Mouse (Mus musculus) ES-E14 (cell line): ENCODE data around the gene 0610037L13Rik. TPM values are rescaled to one million over a fixed set of nuclear protein-coding genes. Genes with fewer than 3 reads are reported as not detected.

Experiments
- DNase-seq: peaks from one replicate; pipeline ENCODE4 v3.0.0-alpha.2; 2013; ENCODE audit warnings: low read depth, low spot score
- H3K27ac ChIP-seq: 2 replicates; pipeline ENCODE4 v1.5.1; 2012; ENCODE audit warnings: low read depth, mild to moderate bottlenecking, low read length, moderate library complexity, mixed read lengths; ENCODE audit not compliant: poor library complexity, insufficient read depth, severe bottlenecking
- H3K36me3 ChIP-seq: 2 replicates; pipeline ENCODE4 v1.6.1; 2012; ENCODE audit warnings: mild to moderate bottlenecking, low read length, moderate library complexity, mixed read lengths; ENCODE audit not compliant: control insufficient read depth, poor library complexity, insufficient read depth, severe bottlenecking
- H3K4me1 ChIP-seq, 2 experiments: fragments of 150-350 bp in 1 of 2; sonication (generic) in 1 of 2; 2 replicates each; pipeline ENCODE4 v1.6.1; 2012; ENCODE audit warnings: low read length in 2 of 2, mild to moderate bottlenecking in 1 of 2, mixed read lengths in 1 of 2; ENCODE audit not compliant: control insufficient read depth in 2 of 2, insufficient read depth in 2 of 2, poor library complexity in 1 of 2
- H3K4me3 ChIP-seq, 2 experiments: fragments of 150-350 bp in 1 of 2; sonication (generic) in 1 of 2; 2 replicates each; pipeline ENCODE4 v1.5.1; 2012; ENCODE audit warnings: low read length in 2 of 2, low read depth in 1 of 2, mild to moderate bottlenecking in 1 of 2, mixed read lengths in 1 of 2; ENCODE audit not compliant: insufficient read depth in 1 of 2, poor library complexity in 1 of 2, severe bottlenecking in 1 of 2
- H3K9ac ChIP-seq: 2 replicates; pipeline ENCODE4 v1.6.1; 2012; ENCODE audit warnings: low read depth, mild to moderate bottlenecking, low read length, mixed read lengths; ENCODE audit not compliant: poor library complexity, insufficient read depth, severe bottlenecking
- H3K9me3 ChIP-seq: fragments of 150-350 bp; sonication (generic); 2 replicates; pipeline ENCODE4 v1.6.1; 2012; ENCODE audit warnings: low read depth, mild to moderate bottlenecking, low read length; ENCODE audit not compliant: control insufficient read depth, insufficient read depth
- CHD2 ChIP-seq: IDR thresholded peaks from 2 replicates; pipeline ENCODE4 v1.6.1; 2014; ENCODE audit warnings: mild to moderate bottlenecking, low read depth, low read length, inconsistent platforms
- HCFC1 ChIP-seq: IDR thresholded peaks from 2 replicates; pipeline ENCODE4 v1.6.1; 2012; ENCODE audit warnings: low read length, inconsistent platforms, borderline replicate concordance; ENCODE audit not compliant: insufficient read depth
- MAFK ChIP-seq: IDR thresholded peaks from 2 replicates; pipeline ENCODE4 v1.6.1; 2014; ENCODE audit warnings: mild to moderate bottlenecking, low read depth, low read length, inconsistent platforms; ENCODE audit not compliant: insufficient read depth
- ZC3H11A ChIP-seq: IDR thresholded peaks from 2 replicates; pipeline ENCODE4 v1.6.1; 2012; ENCODE audit warnings: low read depth, mild to moderate bottlenecking, inconsistent platforms, low read length, borderline replicate concordance
- ZNF384 ChIP-seq: IDR thresholded peaks from 2 replicates; pipeline ENCODE4 v1.6.1; 2012; ENCODE audit warnings: low read depth, low read length, inconsistent platforms
- in situ Hi-C, 2 experiments: fragments of 600-800 bp; cut with MboI; formaldehyde crosslinking; loops; one replicate each; pipeline ENCODE4 v1.15.1; 2025; ENCODE audit warnings: low sequenced_read_pairs in 2 of 2, inconsistent platforms in 1 of 2; ENCODE audit not compliant: unreplicated experiment in 2 of 2
- total RNA-seq: library from RNA; depleted of rRNA; stranded (reverse); fragments of 300-350 nt; gene quantifications from 2 replicates; pipeline ENCODE4 v1.2.3, GENCODE M21; 2012

The 0610037L13Rik gene
- total RNA-seq, 1 experiment: 59.2 TPM

DNA sequence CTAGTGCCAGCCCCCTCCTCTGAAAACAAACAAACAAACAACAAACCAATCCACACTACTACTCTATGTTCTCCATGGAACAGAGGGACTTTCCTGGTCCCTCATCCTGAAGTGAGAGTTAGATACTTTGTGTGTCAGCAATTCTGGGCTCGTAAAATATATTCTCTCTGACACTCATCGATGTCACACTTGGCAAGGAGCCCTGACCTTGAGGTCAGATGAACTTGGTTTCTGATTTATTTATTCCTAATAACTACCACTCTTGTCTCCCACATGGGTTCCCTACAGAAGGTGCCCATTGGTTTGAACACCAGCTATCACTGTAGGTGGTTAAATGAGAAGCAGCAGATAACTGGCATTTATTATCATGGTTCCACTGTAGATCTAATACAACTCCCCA lies 30.7 kb downstream of the 0610037L13Rik start:
- no peak overlapping the region for H3K4me3 ChIP-seq
- H3K36me3 ChIP-seq: no peaks in the 10 kb centered on the region
- in situ Hi-C loops: no loop called here
- H3K27ac ChIP-seq: no peak overlapping the region
- no peak for DNase-seq
- H3K4me1 ChIP-seq: no peaks in the 10 kb centered on the region
- no peak overlapping the region for H3K9ac ChIP-seq
- TF ChIP-seq MAFK: no peak
- TF ChIP-seq HCFC1: no peak
- no peak for TF ChIP-seq CHD2
- no peak for TF ChIP-seq ZNF384
- no peak for TF ChIP-seq ZC3H11A
- H3K9me3 ChIP-seq: no peaks in the 10 kb centered on the region

DNA sequence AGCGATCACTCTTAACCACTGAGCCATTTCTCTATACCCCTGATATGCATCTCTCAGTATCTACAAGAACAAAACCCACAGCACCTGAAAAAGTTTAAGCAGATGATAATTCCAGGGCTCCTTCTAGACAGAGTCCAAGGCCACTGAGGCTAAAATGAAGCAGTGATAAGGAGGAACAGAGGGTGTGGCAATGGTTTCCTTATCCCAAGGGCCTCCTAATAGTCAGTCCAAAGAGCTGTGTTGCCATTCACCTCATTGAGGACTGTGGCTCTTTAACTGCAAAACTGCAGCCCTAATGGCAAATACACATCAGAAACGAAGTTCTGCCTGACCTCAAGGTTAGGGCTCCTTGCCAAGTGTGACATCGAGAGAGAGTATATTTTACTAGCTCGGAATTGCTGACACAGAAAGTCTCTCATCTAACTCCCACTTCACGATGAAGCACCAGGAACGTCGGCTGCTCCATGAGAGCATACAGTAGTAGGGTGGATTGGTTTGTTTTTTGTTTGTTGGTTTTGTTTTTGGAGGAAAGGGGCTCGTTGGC lies 31.6 kb downstream of the 0610037L13Rik start:
- Histone ChIP-seq H3K4me1 (no peaks in the 10 kb centered on the region), H3K4me3 (no peak overlapping the region), H3K9me3 (no peaks in the 10 kb centered on the region), H3K27ac (no peak overlapping the region), H3K9ac (no peak overlapping the region), H3K36me3 (no peaks in the 10 kb centered on the region)
- TF ChIP-seq HCFC1 (no peak), CHD2 (no peak), ZC3H11A (no peak)
- no peak for DNase-seq
- in situ Hi-C loops: no loop called here

DNA sequence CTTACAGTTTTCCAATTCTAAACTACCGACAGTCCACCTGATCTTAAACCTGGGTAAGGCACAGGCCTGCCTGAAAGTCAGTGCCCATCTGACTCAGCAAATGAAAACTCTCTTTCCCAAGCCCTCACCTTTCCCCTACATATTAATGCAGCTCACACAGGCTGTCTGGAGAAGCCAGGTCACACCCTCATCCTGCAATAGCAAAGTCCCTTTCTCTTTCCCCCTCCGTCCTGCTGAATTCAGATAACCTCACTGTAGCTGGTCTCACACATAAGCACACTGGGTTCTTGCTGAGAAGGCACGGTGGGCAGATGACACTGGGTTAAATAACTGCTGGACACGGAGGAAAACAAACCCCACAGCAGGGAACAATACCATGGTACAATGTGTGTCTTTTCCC lies 32.3 kb downstream of the 0610037L13Rik start:
- in situ Hi-C loops: no loop called here
- no peak overlapping the region for H3K9ac ChIP-seq
- H3K4me3 ChIP-seq: no peak overlapping the region

DNA sequence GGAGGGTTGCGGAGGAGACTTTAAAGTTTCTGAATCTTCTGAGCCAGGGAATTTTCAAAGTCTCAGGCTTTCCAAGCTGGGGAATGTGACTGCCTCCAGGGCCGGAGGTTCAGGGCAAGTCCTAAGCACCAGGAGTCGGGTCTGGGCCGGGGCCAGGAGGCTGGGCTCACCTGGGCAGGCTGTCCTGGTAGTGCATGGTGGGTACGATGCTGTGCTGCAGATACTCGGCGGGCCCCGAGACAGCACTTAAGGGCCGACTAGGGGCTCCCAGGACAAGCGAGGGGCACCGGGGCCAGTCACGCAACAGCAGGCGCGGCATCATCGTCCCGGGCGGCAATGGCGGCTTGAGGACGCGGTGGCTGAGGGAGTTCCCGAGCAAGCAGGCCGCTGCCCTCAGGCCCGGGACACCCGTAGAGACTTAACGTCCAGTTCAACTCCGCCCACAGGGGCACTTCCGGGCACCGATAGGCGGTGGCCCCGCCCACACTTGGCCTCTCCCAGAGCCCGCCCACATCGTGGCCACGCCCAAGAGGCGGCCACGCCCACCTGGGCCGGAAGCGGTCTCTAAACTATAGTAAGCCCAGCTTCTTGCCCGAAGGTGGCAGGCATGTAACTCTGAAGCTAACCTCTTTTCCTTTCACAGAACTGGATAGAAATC lies 33.7 kb downstream of the 0610037L13Rik start, which contains the start of gene Cpt2:
TSS of gene Cpt2 (minus strand) at position 466 of the 658 bp plus-strand sequence.
- no peak within 1 kb of the TSS for H3K27ac ChIP-seq
- TF ChIP-seq HCFC1 (no peak), ZNF384 (no peak), MAFK (no peak), ZC3H11A (no peak), CHD2 (no peak)
- H3K9me3 ChIP-seq: no peaks in the 10 kb centered on the region
- peak within 1 kb of the TSS; percentile 88 for H3K9ac ChIP-seq
- H3K4me1 ChIP-seq: no peaks in the 10 kb centered on the region
- in situ Hi-C loops: no loop called here
- H3K36me3 ChIP-seq: no peaks in the 10 kb centered on the region
- DNase-seq: peak; percentile 71
- peak within 1 kb of the TSS; percentile 79 to 92 for H3K4me3 ChIP-seq

More for the DNA sequence above, 32.3 kb downstream of the 0610037L13Rik start:
- TF ChIP-seq CHD2 (no peak), ZNF384 (no peak), MAFK (no peak), HCFC1 (no peak), ZC3H11A (no peak)
- H3K4me1 ChIP-seq: no peaks in the 10 kb centered on the region
- DNase-seq: no peak
- no peaks in the 10 kb centered on the region for H3K9me3 ChIP-seq
- H3K36me3 ChIP-seq: no peaks in the 10 kb centered on the region
- no peak overlapping the region for H3K27ac ChIP-seq
